9 mouse cellular contexts compared by ENCODE assay signal in the genomic region with DNA sequence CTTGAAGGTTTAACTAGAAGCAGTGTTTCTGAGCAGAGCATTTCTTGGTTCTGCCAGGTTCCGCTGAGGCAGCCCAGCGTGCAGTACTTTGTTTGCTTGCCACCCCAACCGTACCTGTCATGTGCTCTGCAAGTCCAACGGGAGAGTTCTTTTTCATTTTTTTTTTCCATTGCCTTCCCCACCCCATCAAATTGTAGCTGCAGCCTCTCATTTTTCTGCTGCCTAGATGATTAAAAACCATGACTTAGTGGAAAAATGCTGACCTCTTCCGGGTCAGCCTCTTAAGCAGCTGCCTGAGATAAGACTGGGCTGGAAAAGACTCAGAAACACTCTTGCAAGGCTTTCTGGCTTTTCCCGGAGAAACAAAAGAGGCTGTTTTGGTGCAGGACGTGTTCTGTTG. TPM values are rescaled to one million over a fixed set of nuclear protein-coding genes. Genes with fewer than 3 reads are reported as not detected.
A peak's percentile ranks its signal among the peaks of the same experiment; 100 is the strongest.
DNase-seq lines count a peak whose midpoint lies in the region; ATAC-seq lines count a peak whose summit lies in the region.
"Had no signal": no experiment of that assay in that cellular context is flagged by ENCODE, and none has a peak within 500 bp of the region (broad histone marks: within the 10 kb centered on the region; RNA-seq: fewer than 3 reads in every experiment).

No protein-coding gene starts in this region.

- H3K27ac ChIP-seq in lung, embryonic 15.5 days = peak overlapping the region; percentile 56

- H3K4me1 ChIP-seq in lung, embryonic 15.5 days = peaks cover 66% of the 10 kb centered on the region

- DNase-seq in adrenal gland, adult 2 months = peak; percentile 28
- DNase-seq in adrenal gland, postnatal 25 days = no peak
- DNase-seq in lung, postnatal 4 days = no peak
- DNase-seq in left cerebral cortex, adult 8-10 months (ENCODE audit: low spot score in 2 of 2) = no peak
- no peak for DNase-seq in urinary bladder, postnatal 14 days (ENCODE audit: low spot score)

- H3K9ac ChIP-seq in lung, embryonic 15.5 days = no peak overlapping the region

- H3K4me3 ChIP-seq in lung, embryonic 15.5 days = no peak overlapping the region

- peaks cover 27% of the 10 kb centered on the region for H3K36me3 ChIP-seq in lung, embryonic 15.5 days

- H3K27me3 ChIP-seq in lung, embryonic 15.5 days = no peaks in the 10 kb centered on the region

- 13% methylated on average over 7 of the region's 7 CpGs for WGBS in lung, embryonic 15.5 days

- no peaks in the 10 kb centered on the region for H3K9me3 ChIP-seq in lung, embryonic 15.5 days

- peak overlapping the region; percentile 6; the same call in 1 of the 2 replicates for H3K4me2 ChIP-seq in lung, embryonic 15.5 days

- no peak for ATAC-seq in lung, embryonic 15.5 days (ENCODE audit: borderline replicate concordance, extremely low read depth, low FRiP score, low TSS enrichment)
- ATAC-seq in hematopoietic stem cell, adult 5-6 weeks (replicated peaks in 1 of 2; ENCODE audit: insufficient read depth in 1 of 2, low FRiP score in 2 of 2, low TSS enrichment in 1 of 2, low read depth in 1 of 2, poor library complexity in 2 of 2, severe bottlenecking in 2 of 2) = peak; percentile 16 to 42; a peak in 3 of 4 replicates
- 0 out of 2 replicates have a peak, but pooled peaks have one; percentile 25 for ATAC-seq in megakaryocyte progenitor cell, adult 5-6 weeks (replicated peaks; ENCODE audit: poor library complexity)
- ATAC-seq: midbrain, embryonic 16.5 days had no signal

RNA-seq across cellular contexts. Expression of a gene that starts 17.8 kb away (rescaled TPM):
- 10 to 100 TPM; 22.0 to 53.6 TPM for total RNA-seq in adrenal gland, adult 2 months (2021)
- 25.8 and 26.3 TPM in 2 replicates for polyA plus RNA-seq in adrenal gland, adult 2 months (2012; rRNA removed)
- 24.9 and 26.2 TPM in 2 replicates for total RNA-seq in adrenal gland, postnatal 25 days (2021)
- 8.1 and 9.0 TPM in 2 replicates for polyA plus RNA-seq in lung, embryonic 15.5 days (2015; fragmentation: Nextera tagmentation; extraction: Ambion mirVana)
- 23.1 and 24.5 TPM in 2 replicates for total RNA-seq in hematopoietic stem cell, adult 5-6 weeks (2017)
- total RNA-seq in megakaryocyte progenitor cell, adult 5-6 weeks (2015) = 17.9 and 19.2 TPM in 2 replicates
- total RNA-seq in megakaryocyte progenitor cell, adult 5-6 weeks (2017) = 16.6 and 21.4 TPM in 2 replicates
- 10 to 100 TPM; 38.8 to 43.8 (median 41.5) TPM for total RNA-seq in left cerebral cortex, adult 8-10 months (2022)
